Mouse (Mus musculus) fibroblast of lung, adult 2 months (primary cell): ENCODE measurements around the gene Specc1l.
"Not testable (repeated sequence)": the region's sequence is repeated elsewhere in the genome, so short reads cannot be mapped to it uniquely, and the experiment has no call there.

Experiments used
- DNase-seq: peaks from one replicate; pipeline ENCODE4 v3.0.0-alpha.2; 2011; ENCODE audit warnings: low read depth

Gene Specc1l

DNA sequence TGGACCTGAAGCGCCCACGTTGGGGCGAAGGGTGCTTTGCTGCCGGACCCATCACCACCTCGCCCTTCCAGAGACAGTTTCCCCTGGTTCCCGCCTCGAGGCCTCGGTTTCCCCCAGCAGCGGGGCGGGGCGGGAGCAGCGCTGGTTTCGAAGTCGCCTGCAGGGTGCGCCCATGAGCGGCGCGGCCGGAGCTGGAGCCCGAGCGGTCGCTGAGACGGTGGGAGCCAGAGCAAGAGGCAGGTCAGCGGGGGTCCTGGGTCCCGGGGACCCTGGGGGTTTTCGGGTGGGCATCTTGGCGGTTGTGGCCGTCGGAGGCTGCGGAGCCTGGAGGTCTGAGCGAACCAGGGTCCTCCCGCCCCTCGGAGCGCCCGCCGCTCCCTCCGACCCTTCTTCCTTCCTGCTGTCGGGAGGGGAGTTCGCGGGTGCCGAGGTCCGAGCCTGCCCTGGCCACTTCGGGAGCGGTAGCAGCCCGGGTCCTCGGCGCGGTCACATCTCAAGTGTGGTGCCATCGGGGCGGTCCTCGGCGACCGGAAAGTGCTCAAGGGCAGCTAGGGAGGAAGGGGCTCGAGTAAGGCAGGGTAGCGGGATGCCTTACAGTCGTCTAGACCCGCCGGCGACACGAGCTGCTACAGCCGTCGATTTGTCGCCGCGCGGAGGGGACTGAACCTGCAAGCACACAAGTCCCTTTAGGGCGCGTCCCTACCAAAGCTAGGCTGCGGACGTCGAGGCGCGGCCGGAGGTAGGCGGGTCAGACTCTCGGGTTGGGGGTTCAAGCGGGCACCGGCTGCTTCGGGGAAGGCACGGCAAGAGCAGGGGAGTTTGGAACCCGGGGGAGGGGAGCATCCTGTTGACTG, 105.3 kb downstream of the Specc1l start:
- DNase-seq = no peak

- no peak for DNase-seq
These were observed 106.3 kb downstream of the Specc1l start for GRCm38 (mm10) chr10:75318206-75318605.

GRCm38 (mm10) chr10:75320321-75320720, 108.4 kb downstream of the Specc1l start:
- DNase-seq = no peak

DNA sequence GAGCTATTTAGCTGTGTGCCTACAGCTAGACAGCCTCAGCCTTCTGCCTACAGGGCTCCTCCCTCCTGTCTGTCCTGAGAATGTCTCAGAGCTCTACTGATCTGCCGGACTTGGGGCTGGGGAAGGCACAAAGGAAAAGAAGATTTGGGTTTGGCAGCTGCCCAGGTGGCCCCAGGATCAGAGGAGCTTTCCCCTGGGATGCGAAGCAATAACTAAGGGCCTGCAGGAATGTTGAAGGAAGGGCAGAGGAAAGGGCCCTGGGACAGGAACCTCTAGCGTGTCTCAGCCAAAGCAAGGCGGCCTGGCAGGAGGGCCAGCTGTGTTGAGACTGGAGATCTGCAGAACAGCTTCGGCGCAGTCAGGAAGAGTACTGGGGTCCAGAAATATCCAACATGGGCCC, 111.1 kb downstream of the Specc1l start:
- no peak for DNase-seq

DNA sequence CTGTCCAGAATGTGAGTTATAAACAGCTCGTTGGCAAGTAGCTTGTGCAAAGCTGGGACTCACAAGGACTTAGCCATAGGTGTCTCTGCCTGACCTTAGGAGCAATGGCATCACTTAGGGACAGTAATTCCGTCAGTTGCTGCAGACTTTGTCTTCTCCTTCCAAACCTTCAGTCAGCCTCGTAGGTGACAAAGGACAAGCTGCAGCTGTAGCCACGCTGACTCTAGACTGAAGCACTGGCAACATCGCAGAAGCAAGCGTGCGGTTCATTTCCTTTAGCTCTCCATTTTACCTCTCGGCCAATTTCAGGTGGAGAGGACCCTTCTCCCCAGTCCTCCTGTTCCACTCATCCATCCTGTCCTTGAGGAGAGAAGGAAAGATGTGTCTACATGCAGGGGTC, 112.1 kb downstream of the Specc1l start:
- DNase-seq = no peak

- no peak for DNase-seq
These were observed 112.5 kb downstream of the Specc1l start for GRCm38 (mm10) chr10:75324391-75324790.

DNA sequence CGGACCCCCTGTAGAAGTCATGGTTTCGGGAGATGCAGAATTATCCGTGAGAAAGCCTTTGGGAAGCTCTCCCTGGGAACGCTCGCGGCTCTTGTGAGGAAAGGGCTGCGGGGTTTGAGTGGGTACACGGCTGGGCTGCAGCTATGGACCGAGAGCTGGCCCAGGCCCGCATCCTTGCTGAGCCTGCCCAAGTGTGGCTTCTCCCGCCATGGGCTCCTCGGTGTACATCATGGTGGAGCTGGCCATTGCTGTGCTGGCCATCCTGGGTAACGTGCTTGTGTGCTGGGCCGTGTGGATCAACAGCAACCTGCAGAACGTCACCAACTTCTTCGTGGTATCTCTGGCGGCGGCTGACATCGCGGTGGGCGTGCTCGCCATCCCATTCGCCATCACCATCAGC, 113.9 kb downstream of the Specc1l start:
- DNase-seq = no peak

- DNase-seq = no peak
These were observed 114.7 kb downstream of the Specc1l start for GRCm38 (mm10) chr10:75326553-75326952.

- no peak for DNase-seq
These were observed 115.2 kb downstream of the Specc1l start for GRCm38 (mm10) chr10:75327081-75327480.

- DNase-seq = no peak
These were observed 116.4 kb downstream of the Specc1l start for GRCm38 (mm10) chr10:75328201-75328704.

DNA sequence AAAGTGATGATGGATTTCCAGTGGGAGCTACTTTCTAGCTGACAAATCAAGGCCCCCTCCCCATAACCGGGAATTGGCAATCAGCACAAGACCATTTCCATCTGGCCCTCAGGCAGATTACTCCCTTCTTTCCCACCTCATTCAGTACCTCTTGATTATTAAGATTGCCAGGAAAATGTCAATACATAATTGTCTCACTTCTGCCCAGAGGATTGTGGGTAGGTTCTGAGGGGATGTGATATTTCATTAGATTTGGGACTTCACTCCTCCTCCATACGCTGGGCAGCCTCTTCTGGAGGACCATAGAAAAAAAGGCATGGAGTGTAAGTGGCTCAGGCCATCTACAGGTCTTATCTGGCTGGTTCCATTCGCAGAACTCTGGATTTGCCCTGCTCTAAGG, 120.4 kb downstream of the Specc1l start:
- DNase-seq = no peak

DNA sequence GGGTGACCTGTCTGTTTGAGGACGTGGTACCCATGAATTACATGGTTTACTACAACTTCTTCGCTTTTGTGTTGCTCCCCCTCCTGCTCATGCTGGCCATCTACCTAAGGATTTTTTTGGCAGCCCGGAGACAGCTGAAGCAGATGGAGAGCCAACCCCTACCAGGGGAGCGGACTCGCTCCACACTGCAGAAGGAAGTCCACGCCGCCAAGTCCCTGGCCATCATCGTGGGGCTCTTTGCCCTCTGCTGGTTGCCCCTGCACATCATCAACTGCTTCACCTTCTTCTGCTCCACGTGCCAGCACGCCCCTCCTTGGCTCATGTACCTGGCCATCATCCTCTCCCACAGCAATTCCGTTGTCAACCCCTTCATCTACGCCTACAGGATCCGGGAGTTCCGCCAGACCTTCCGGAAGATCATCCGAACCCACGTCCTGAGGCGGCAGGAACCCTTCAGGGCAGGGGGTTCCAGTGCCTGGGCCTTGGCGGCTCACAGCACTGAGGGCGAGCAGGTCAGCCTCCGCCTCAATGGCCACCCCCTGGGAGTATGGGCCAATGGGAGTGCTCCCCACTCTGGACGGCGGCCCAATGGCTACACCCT, 121.4 kb downstream of the Specc1l start:
- DNase-seq = no peak

- DNase-seq = no peak
These were observed 122.3 kb downstream of the Specc1l start for GRCm38 (mm10) chr10:75334175-75334574.

DNA sequence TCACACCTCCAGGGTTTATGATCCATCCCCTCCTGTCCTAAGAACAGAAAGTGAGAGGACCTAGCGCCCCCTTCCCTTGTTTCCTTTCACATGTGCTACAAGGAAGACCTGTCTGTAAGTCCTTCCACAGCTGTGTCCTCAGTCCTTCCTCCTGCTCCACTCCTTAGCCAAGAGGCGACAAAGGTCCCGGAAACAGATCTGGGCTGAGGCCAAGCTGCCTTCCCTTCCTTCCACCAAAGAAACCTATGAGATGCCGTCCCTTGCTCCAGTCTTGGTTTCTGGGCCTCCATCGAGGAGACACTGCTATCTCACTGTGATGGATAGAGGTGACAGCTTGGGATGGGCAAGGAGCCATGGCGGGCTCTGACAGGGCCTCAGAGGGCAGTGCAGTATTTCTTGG, 123.2 kb downstream of the Specc1l start:
- no peak for DNase-seq

DNA sequence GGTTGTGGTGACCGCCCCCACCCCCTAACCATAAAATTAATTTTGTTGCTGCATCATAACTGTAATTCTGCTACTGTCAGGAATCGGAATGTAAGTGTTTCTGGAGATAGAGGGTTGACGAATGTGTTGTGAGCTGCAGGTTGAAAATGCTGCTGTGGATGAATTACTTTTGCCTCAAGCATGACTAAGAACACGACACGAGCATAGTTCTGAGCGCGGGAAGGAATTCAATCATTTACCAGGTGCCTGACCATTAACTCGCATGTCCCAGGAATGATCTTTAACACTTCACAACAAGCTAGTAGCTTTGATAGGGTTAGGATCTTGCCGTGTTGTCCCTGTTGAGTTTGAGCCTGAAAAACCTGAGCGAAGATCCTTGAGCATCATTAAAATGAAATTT, 125.4 kb downstream of the Specc1l start:
- DNase-seq = no peak

GRCm38 (mm10) chr10:75338852-75339251, 127.0 kb downstream of the Specc1l start:
- DNase-seq = no peak

DNA sequence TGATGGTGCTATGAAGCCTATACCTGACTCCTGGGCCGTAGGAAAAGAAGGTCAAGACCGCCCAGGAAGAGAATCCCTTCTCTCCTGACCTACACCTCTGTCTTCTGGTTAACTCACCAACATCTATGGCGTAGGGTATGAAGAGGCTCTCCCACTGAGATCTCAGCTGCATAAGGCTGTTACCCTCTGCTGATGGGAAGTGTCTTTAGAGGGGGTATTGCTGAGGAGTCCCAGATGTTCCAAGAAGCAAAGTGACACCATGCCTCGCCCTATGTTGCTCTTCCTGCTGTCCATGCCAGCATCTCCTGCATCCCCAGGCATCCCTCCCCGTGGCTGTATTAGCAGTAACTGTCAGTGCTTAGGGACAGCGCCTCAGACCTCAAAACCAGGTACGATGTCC, 127.5 kb downstream of the Specc1l start:
- DNase-seq = no peak

DNA sequence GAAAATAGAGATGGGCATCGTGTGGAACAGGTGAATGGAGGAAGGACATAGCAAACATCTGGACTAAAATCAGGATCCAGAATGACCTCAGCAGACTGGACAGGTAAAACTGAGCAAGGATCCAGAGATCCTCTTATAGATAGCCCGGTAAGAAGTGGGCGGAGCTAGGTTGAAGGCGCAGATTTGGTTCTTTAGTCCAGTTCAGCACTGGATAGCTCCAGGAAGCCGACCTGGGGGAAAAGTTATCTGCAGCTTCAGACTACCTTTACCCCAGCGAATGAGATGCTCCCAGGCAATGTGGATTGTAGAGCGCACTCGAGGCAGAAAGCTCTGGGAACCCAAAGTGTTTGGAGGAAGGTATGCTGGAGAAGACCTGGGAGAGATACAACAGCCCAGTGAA, 130.1 kb downstream of the Specc1l start:
- DNase-seq = no peak

- DNase-seq = not testable (repeated sequence)
These were observed 132.7 kb downstream of the Specc1l start for GRCm38 (mm10) chr10:75344563-75344962.

- DNase-seq = no peak
These were observed 133.4 kb downstream of the Specc1l start for GRCm38 (mm10) chr10:75345265-75345664.

DNA sequence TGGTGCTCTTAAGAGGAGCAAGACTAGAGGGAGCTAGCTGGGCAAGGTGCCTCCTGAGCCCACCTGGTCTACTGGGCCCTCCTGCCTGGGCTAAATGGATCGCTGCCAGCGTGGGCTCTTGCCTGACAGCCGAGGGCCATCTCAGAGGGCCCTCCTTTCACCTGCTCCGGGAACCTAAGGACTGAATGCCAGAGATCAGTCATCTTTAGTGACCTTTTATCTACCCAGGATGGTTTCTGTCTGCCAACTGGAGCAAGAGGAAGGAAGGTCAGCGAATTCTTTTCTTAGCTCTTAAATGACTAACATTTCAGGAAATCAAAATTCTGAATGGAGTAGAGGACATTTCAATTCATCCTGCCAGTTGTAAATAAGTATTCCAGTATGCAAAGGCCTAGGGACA, 138.7 kb downstream of the Specc1l start:
- DNase-seq = no peak

DNA sequence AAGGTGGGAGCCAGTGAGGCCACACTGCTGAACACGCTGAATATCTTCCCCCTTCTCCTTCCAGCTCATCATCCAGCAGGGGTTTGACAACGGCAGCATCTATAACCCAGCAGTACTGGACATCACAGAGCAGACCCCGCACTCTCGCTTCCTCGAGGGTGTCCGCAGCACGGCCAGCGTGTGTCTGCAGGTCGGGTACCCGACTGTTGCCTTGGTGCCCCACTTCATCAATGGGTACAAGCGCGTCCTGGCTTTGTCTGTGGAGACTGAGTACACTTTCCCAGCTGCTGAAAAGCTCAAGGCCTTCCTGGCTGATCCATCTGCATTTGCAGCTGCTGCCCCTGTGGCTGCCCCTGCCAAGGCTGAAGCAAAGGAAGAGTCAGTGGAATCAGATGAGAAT, 140.7 kb downstream of the Specc1l start:
- DNase-seq = no peak

DNA sequence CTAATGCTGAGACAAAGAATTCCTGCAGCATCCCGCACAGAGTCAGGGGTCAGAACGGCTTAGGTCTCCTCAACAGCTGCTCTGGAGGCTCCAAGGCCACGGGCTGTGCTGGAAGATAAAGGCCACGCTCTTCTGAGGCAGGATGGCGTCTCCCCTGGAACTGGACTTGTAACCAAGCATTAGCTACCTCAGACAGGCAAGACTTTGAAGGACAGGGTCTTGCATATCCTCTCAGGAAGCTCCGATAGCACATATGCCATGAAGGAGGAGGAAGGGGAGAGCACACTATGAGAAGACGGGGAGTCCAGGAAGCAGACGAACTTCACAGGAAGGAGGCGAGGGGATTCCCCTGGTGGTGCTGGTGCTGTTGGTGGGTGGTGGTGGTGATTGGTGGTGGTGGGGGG, 142.0 kb downstream of the Specc1l start:
- DNase-seq = not testable (repeated sequence)

DNA sequence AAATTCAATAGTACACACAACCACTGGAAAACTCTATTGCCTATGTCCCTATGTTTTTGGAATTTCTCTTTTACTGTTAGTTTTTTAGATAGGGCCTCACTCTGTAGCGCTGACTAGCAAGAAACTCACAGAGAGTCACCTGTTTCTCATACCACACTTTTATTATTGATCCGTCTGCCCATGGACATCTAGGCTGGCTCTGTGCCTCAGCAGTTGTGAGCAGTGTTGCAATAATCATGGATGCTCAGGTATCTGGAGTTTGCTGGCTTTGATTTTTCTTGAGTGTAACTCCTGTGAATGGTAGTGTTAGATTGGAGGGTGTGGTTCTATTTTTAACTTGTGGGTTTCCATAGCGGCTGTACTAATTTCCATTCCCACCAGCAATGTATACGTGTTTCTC, 143.5 kb downstream of the Specc1l start:
- no peak for DNase-seq
